Mouse (Mus musculus) stomach, postnatal 0 days (tissue): ENCODE results near the gene Epdr1.

Experiments used
- CTCF ChIP-seq: IDR thresholded peaks from 2 replicates; pipeline ENCODE4 v1.5.1; 2016; ENCODE audit warnings: antibody characterized with exemption, low read depth, mild to moderate bottlenecking, moderate library complexity
- EP300 ChIP-seq: optimal IDR thresholded peaks from 2 replicates; pipeline ENCODE3; 2016; ENCODE audit warnings: antibody characterized with exemption

- TF ChIP-seq CTCF (no peak), EP300 (no peak)
These were observed 28.5 kb downstream of the Epdr1 start for GRCm38 (mm10) chr13:19590996-19591759.
